Mouse (Mus musculus): ENCODE measurements at regions not wholly inside any gene's neighbourhood (a gene's known extent, or its start where the extent isn't known, plus 50 kb on each side); places are given as distances from the start of the nearest gene placed in this dataset.

GRCm38 (mm10) chr8:35249747-35250375 is 515.7 kb upstream of the Gm19410 start:
- no peak for DNase-seq

DNA sequence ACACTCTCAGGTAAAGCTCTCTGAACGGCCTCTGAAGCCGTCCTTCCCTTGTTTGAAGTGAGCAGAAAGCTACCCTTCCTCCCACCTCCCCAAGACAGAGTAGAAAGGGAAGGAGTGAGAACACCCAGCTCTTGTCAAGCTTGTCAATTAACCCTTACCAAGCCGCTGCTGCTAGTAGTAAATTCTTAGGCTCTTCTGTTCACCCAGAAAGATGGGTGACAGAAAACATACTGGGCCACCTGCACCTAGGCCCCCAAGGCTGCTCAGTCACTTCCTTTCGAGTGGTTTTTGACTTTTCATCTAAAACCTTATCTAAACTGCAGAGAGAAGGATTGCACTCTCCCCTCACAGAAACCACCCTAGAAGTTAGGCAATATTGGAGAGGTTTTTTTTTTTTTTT is 514.9 kb upstream of the Gm19410 start:
- no peak for DNase-seq

DNA sequence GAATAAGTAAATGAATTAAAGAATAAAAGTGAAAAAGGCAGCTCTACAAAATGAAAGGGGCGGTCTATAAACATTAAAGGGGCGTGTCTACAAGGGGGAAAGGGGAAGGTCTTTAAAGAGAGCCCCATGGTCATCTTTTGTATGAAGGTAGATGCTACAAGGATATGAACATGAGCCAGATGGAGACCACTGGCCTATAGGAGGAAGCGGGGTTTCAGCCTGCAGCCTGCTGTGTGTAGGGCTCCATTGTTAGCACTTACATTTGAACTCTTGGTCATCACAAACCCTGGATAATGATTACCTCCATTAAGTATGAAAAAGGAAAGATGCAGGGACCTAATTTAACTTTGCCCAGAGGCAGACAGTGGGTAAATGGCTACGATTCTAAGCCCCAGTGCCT is 511.6 kb upstream of the Gm19410 start:
- no peak for DNase-seq

GRCm38 (mm10) chr8:35255327-35255726 is 510.3 kb upstream of the Gm19410 start:
- no peak for DNase-seq

GRCm38 (mm10) chr8:35256958-35257357 is 508.6 kb upstream of the Gm19410 start:
- DNase-seq: no peak

DNA sequence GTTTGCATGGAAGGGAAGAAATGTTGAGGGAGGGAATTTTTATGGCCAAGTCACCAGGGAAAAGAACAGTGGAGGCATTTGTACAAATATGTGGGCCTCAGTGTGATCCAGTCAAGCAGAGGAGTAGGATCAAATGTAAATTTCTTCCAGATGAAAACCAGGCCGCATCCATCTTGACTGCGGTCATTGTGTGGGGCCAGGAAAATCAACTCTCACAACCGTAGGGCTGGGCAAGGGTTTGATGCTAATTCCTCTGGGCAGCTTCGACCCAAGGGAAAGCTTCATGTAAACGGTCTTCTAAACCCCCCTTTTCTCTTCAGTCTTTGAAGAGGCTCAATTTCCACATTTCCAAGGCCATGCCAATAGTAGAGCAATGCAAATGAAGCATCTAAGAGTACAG is 497.4 kb upstream of the Gm19410 start:
- DNase-seq: no peak

- DNase-seq: no peak
Measured at GRCm38 (mm10) chr8:35268986-35269385, 496.6 kb upstream of the Gm19410 start.

DNA sequence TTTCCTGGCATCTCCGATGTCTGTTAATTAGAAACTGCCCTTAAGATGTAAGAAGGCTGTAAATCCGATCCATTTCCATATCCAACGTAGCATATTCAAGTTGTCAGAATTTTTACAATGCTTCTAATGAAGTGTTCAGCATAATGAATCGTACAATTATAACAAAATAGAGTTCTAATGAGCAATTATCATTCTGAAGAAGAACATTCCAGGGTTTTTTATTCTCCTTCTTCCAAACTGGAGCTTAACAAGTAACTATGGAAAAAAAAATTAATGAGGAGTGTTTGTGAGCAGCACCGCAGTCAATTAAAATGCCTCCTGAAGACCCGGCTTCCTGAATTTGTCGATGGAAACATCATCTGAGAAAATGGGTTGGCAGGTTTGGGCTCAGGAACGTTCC is 489.6 kb upstream of the Gm19410 start:
- no peak for DNase-seq

- DNase-seq: no peak
Measured at GRCm38 (mm10) chr8:35276460-35276859, 489.1 kb upstream of the Gm19410 start.

DNA sequence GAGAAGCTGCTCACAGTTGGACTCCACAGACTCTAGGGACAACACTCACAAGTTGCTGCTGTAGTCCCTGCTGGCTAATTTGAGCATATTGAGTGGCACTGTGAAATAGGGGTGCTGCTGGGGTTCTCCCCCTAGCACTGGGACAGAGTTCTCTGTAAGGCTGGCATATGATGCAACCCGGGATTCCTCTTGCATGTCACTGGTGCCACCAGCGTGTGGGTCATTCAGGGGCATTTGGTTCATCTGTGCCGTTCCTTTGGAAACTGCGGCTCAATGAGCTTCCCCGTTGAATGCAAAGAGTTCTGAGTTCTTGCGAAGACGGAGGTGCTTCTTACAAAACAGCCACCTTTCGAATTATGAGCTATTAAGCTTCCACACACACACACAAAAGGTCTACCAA is 486.6 kb upstream of the Gm19410 start:
- DNase-seq: no peak

DNA sequence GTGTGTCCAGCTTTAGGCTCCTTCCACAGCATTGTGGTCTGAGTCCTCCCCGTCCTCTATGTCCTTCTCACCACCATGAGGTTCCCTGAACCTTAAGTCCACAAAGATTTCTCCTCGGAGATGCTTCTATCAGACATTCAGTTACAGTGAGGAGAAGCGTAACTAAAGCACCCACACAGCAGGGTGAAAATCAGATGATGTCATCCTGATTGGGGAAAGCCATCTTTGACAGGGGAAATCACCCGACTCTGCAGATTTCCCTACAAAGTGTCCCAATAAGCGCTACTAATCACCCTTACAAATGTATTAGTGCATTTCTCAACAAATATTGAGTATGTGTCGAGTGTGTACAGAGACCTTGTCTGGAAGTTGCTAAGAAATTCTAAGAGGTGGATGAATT is 484.8 kb upstream of the Gm19410 start:
- DNase-seq: no peak

GRCm38 (mm10) chr8:35283366-35283765 is 482.2 kb upstream of the Gm19410 start:
- DNase-seq: peak; percentile 6

- no peak for DNase-seq
Measured at GRCm38 (mm10) chr8:35289018-35289417, 476.6 kb upstream of the Gm19410 start.

DNA sequence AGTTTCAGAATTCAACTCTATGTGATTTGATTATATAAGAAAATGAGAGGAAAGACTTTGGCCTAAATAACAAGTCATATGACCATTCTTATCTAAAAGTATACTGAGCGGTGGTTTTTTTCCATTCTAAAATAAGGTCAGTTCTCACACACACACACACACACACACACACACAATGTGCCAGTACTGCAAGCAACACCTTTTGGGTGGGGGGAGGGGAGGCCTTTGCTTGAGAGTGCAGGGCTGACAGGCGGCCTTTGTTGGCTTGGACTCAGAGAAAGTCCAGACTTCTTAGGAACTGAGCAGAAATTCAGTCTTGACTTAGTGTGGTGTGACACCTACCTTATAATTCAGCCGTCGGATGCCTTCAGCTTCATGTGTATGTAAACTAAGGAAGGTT is 475.6 kb upstream of the Gm19410 start:
- DNase-seq: no peak

GRCm38 (mm10) chr8:35293437-35294126 is 472.0 kb upstream of the Gm19410 start:
- no peak for DNase-seq

DNA sequence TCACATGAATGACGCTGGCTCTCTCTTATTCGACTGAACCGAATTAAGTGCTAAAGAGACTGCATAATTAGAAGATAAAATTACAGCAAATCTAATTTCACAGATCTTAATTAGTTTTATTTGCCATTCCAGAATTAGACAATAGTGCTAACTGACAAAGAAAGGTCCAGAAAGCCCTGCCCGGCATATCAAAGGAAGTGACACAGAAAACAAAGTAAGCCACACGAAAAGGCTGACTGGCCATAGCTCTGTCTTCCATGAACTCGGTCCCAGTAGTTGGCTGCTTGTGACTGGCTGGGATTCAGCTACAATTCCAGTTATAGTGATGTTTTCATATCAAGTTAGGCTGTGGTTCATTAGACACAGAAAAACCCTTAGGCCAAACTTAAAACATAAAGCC is 468.7 kb upstream of the Gm19410 start:
- DNase-seq: no peak

DNA sequence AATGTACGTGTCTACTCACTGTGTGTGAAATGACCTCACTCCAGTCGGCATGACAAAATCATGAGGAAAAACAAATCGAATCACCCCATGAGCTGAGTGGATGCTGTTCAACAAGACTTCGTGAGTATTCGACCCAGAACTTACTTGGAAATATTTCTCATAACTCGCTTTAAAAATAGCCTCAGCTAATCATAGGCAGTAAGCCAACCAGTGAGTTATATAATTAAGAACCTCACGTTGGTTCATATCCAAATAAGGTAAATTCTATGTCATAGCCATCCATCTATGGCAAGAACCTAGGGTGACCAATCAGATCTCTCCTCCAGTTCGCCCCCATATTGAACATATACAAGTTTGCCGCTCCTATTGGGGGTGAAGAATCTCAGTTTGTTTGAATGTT is 466.5 kb upstream of the Gm19410 start:
- DNase-seq: no peak

- DNase-seq: no peak
Measured at GRCm38 (mm10) chr8:35300359-35300758, 465.2 kb upstream of the Gm19410 start.

GRCm38 (mm10) chr8:35300881-35301521 is 464.6 kb upstream of the Gm19410 start:
- peak; percentile 17 for DNase-seq

GRCm38 (mm10) chr8:35302856-35303255 is 462.7 kb upstream of the Gm19410 start:
- DNase-seq: peak; percentile 10

- no peak for DNase-seq
Measured at GRCm38 (mm10) chr8:35321270-35321865, 444.2 kb upstream of the Gm19410 start.

GRCm38 (mm10) chr8:35323180-35323975 is 442.2 kb upstream of the Gm19410 start:
- no peak for DNase-seq

Data from cerebellum, adult 9-11 months (tissue).